Mouse (Mus musculus) limb, embryonic 12.5 days (tissue): ENCODE measurements around the gene Abcb9. TPM values are rescaled to one million over a fixed set of nuclear protein-coding genes. Genes with fewer than 3 reads are reported as not detected.

Source experiments
- ATAC-seq: fragments of 200-750 bp; cut with Nextera tagmentation; 2 replicates; pipeline ENCODE4 v1.8.0; 2017; ENCODE audit warnings: low read depth, moderate TSS enrichment; ENCODE audit not compliant: insufficient number of reproducible peaks, insufficient read depth, low FRiP score, low TSS enrichment
- H3K27ac ChIP-seq: fragments of 300-500 bp; sonication (generic); 2 replicates; pipeline ENCODE4 v1.5.1; 2016; ENCODE audit warnings: mild to moderate bottlenecking, moderate library complexity
- H3K27me3 ChIP-seq: fragments of 300-500 bp; sonication (generic); 2 replicates; pipeline ENCODE4 v1.6.1; 2016; ENCODE audit warnings: mild to moderate bottlenecking, moderate library complexity
- H3K36me3 ChIP-seq: fragments of 300-500 bp; sonication (generic); 2 replicates; pipeline ENCODE4 v1.6.1; 2016; ENCODE audit warnings: mild to moderate bottlenecking, moderate library complexity
- H3K4me1 ChIP-seq: fragments of 300-500 bp; sonication (generic); replicated peaks from 2 replicates; pipeline ENCODE4 v1.6.1; 2016
- H3K4me2 ChIP-seq: fragments of 300-500 bp; sonication (generic); 2 replicates; pipeline ENCODE4 v1.6.1; 2016; ENCODE audit warnings: mild to moderate bottlenecking, moderate library complexity
- H3K4me3 ChIP-seq: fragments of 300-500 bp; sonication (generic); replicated peaks from 2 replicates; pipeline ENCODE4 v1.5.1; 2016; ENCODE audit warnings: mild to moderate bottlenecking
- H3K9ac ChIP-seq: fragments of 300-500 bp; sonication (generic); replicated peaks from 2 replicates; pipeline ENCODE4 v1.6.1; 2016; ENCODE audit warnings: mild to moderate bottlenecking, moderate library complexity
- H3K9me3 ChIP-seq: fragments of 300-500 bp; sonication (generic); 2 replicates; pipeline ENCODE4 v1.6.1; 2016; ENCODE audit warnings: mild to moderate bottlenecking, moderate library complexity
- WGBS: fragments of 180-500 bp; shearing (Covaris S2); methylation state at CpG from one replicate; pipeline ENCODE4 v1.1.7; 2016; 5-methylcytosine and 5-hydroxymethylcytosine counted together
- polyA plus RNA-seq: library from polyadenylated mRNA; unstranded; fragments of >200 nt; fragmentation: Nextera tagmentation; extraction: Ambion mirVana; gene quantifications from 2 replicates; pipeline ENCODE4 v1.2.1, GENCODE M21; 2016

Abcb9 gene
- polyA plus RNA-seq, 1 experiment from 2014 or later, result 0.66 TPM

DNA sequence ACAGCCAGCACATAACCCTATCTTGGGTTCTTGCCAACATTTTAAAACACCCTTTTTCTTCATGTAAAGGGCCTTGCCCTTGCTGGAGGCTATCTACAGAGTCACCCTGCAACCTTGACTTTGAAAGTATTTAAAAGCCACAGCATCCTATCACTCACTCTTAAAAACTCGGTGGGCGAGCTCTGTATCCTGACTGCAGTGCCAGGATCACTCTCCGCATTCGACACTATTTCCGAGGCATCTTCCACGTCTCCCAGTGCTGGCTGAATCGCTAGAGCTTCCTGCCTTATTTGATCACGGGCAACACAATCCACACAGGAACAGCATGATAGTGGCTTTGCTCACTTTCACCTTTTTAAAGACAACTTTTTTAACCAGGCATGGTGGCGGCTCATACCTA is 77.7 kb downstream of the Abcb9 start:
- H3K27ac ChIP-seq, result no peak overlapping the region
- 88% methylated on average over 9 of the region's 9 CpGs for WGBS
- H3K9me3 ChIP-seq, result no peaks in the 10 kb centered on the region
- peaks cover 32% of the 10 kb centered on the region for H3K4me1 ChIP-seq
- H3K4me3 ChIP-seq, result no peak overlapping the region
- no peaks in the 10 kb centered on the region for H3K27me3 ChIP-seq
- no peak overlapping the region for H3K9ac ChIP-seq
- no peak overlapping the region for H3K4me2 ChIP-seq
- no peak for ATAC-seq
- peaks cover 20% of the 10 kb centered on the region for H3K36me3 ChIP-seq

DNA sequence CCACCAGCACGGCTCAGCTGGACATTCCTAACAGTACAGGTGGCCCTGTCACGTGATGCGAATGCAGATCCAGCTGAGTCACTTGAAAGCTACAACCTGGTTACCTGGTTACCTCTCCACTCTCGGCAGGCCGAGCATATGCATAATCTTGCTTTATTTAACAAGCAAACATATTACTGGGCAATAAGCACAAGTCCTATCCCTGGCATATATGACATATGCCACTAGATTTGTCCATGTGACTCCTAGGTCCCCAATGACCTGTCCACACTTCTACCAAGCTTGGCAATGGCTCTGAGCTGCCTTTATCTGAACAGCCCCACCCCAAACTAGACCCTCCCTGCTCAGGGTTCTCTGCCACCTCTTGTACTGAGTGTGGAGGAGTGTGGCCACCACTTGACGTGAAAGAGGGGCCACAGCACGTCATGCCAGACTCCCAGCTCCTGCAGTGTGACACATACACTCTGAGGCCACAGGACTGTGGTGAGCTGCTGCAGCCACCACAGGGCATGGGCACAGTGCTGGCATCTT is 79.2 kb downstream of the Abcb9 start:
- H3K9me3 ChIP-seq, result no peaks in the 10 kb centered on the region
- H3K4me1 ChIP-seq, result peaks cover 48% of the 10 kb centered on the region
- no peak for ATAC-seq
- H3K4me2 ChIP-seq, result no peak overlapping the region
- H3K27ac ChIP-seq, result no peak overlapping the region
- H3K4me3 ChIP-seq, result no peak overlapping the region
- no peak overlapping the region for H3K9ac ChIP-seq
- no peaks in the 10 kb centered on the region for H3K27me3 ChIP-seq
- H3K36me3 ChIP-seq, result peaks cover 15% of the 10 kb centered on the region
- 87% methylated on average over 7 of the region's 7 CpGs for WGBS

DNA sequence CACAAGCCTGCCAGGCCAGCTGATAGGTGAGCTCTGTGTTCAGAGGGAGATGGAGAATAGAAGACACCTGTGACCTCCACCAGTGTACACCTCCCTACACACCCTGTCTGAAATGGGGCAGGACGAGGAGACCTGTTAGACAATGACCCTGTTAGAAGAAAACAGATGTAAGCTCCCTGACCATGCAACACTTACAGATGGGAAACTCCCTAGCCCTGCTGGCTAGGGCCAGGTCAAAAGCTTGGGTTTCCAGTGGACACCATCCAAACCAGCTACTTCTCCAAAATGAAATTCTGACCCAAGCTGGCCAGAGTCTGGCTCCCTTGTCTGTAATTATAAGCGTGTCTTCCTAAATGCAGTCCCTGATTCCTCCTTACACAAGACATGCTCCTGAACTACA is 79.9 kb downstream of the Abcb9 start:
- Histone ChIP-seq H3K27ac (no peak overlapping the region), H3K36me3 (0 out of 2 replicates have a peak, but pooled peaks cover 9% of the 10 kb centered on the region), H3K9ac (no peak overlapping the region), H3K4me3 (no peak overlapping the region), H3K9me3 (no peaks in the 10 kb centered on the region), H3K4me2 (no peak overlapping the region), H3K27me3 (no peaks in the 10 kb centered on the region), H3K4me1 (peaks cover 54% of the 10 kb centered on the region)
- 82% methylated on average over 2 of the region's 2 CpGs for WGBS
- ATAC-seq, result no peak

DNA sequence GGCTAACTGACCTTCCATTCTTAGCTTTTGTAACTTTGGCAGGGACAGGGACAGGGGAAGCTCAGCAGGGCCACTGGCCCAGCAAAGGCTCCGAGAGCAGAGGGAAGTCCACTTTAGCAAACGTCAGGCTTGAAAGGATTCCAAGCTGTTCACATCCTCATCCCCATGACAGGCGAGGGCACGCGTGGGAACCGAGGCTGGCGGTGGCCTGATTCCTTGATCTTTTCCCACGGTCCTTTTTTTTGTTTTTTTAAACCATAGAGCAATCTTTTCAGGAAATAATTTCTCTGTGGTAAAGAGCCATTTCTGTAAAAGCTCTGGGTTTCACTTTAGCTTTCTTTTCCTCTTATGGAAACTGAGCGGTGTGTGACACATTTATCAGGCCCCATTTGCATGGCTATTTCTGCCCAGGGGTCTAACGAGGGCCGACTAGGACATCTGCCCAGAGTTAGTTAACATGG is 80.8 kb downstream of the Abcb9 start:
- Histone ChIP-seq H3K9ac (no peak overlapping the region), H3K27ac (0 out of 2 replicates have a peak overlapping the region, but pooled peaks have one; percentile 56), H3K4me3 (no peak overlapping the region), H3K4me2 (no peak overlapping the region), H3K4me1 (peaks cover 59% of the 10 kb centered on the region), H3K36me3 (peaks cover 13% of the 10 kb centered on the region), H3K9me3 (no peaks in the 10 kb centered on the region), H3K27me3 (no peaks in the 10 kb centered on the region)
- ATAC-seq, result no peak
- WGBS, result 43% methylated on average over 11 of the region's 11 CpGs

DNA sequence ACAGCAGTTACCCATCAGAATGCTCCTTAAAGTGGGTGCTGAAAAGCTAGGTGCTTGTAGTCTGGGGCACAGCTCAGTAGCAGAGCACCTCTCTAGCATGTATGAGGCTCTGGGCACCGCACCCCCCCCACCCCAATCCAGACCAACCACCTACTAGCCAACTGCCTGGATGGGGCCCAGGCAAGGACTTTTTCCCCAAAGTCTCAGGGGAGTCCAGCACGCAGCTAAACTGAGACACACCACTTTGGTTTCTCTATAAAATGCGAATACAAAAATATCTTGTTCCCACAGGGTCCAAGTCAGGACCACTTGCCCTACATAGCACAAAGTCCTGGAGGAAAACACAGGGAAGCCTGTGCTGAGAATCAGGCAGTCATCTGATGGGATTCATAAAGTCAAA is 81.4 kb downstream of the Abcb9 start:
- H3K36me3 ChIP-seq, result peaks cover 19% of the 10 kb centered on the region
- H3K9ac ChIP-seq, result no peak overlapping the region
- peaks cover 59% of the 10 kb centered on the region for H3K4me1 ChIP-seq
- H3K27ac ChIP-seq, result 0 out of 2 replicates have a peak overlapping the region, but pooled peaks have one; percentile 4
- 0 out of 2 replicates have a peak overlapping the region, but pooled peaks have one; percentile 2 for H3K4me2 ChIP-seq
- H3K4me3 ChIP-seq, result no peak overlapping the region
- no peaks in the 10 kb centered on the region for H3K27me3 ChIP-seq
- H3K9me3 ChIP-seq, result no peaks in the 10 kb centered on the region
- 78% methylated on average over 3 of the region's 3 CpGs for WGBS
- no peak for ATAC-seq

DNA sequence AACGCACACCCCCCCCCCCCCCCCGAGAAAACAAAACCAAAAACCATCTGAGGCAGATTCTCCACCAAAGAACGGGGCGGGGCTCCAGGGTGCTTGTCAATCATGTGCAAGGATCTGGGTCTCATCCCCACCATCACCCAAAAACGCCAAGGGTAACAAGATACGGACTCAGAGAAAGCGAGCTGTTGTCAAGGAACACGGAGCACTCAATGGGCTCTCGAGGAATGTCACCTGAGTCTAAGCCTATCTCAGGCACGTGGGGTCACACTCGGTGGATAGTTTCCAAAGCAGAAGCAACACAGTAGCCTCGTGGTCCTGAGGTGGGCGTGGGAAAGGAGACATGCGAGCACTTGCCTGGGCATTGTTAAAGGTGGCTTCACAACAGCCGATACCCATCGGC is 81.9 kb downstream of the Abcb9 start:
- Histone ChIP-seq H3K27me3 (no peaks in the 10 kb centered on the region), H3K27ac (0 out of 2 replicates have a peak overlapping the region, but pooled peaks have one; percentile 4), H3K36me3 (peaks cover 22% of the 10 kb centered on the region), H3K4me3 (no peak overlapping the region), H3K4me1 (peaks cover 59% of the 10 kb centered on the region), H3K9ac (no peak overlapping the region), H3K4me2 (0 out of 2 replicates have a peak overlapping the region, but pooled peaks have one; percentile 2), H3K9me3 (no peaks in the 10 kb centered on the region)
- 93% methylated on average over 16 of the region's 16 CpGs for WGBS
- no peak for ATAC-seq

DNA sequence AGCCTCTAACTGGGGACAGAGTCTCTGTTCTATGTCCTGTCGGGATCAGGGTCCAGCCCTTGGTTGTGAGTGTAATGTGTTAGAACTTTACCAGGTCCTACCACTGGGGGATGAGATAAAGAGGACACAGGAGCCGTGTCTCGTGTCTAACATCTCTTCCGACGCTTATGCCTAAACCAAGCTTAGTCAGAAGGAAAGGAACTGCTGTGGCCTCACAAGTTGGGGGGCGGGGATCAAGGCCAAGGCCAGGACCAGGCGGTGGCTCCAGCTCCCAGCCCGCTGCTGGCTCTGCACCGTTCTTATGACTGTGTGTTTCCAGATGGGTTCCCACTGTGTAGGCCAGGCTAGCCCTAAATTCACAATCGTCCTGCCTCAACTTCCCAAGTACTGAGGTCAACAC is 82.7 kb downstream of the Abcb9 start:
- Histone ChIP-seq H3K9me3 (no peaks in the 10 kb centered on the region), H3K27ac (no peak overlapping the region), H3K4me1 (peaks cover 59% of the 10 kb centered on the region), H3K9ac (no peak overlapping the region), H3K4me3 (no peak overlapping the region), H3K36me3 (peaks cover 26% of the 10 kb centered on the region), H3K4me2 (no peak overlapping the region), H3K27me3 (no peaks in the 10 kb centered on the region)
- ATAC-seq, result no peak
- WGBS, result 91% methylated on average over 10 of the region's 10 CpGs

DNA sequence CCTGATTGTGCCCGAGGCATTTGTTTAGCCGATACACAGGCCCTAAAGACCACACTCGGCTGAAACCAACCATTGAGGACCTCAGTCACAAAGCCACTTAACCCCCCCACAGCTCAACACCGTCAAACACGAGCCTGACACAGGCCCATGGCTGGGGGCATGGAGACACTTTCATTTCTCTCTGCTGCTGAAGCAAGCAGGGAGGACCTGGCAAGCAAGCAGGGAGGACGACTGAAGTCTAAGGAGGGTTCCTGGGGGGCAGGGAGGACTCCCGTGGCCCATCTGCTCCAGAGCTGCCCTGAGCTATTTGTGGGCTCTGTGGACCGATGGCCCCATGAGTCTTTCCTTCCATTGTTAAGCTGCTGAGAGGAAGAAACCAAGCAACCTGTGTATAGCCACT is 83.7 kb downstream of the Abcb9 start:
- peaks cover 36% of the 10 kb centered on the region for H3K36me3 ChIP-seq
- H3K9ac ChIP-seq, result 0 out of 2 replicates have a peak overlapping the region, but pooled peaks have one; percentile 19
- ATAC-seq, result no peak
- H3K4me1 ChIP-seq, result peaks cover 54% of the 10 kb centered on the region
- no peak overlapping the region for H3K4me3 ChIP-seq
- no peaks in the 10 kb centered on the region for H3K27me3 ChIP-seq
- peak overlapping the region; percentile 86 for H3K27ac ChIP-seq
- H3K9me3 ChIP-seq, result no peaks in the 10 kb centered on the region
- H3K4me2 ChIP-seq, result peak overlapping the region; percentile 46; the same call in 1 of the 2 replicates
- 26% methylated on average over 8 of the region's 8 CpGs for WGBS

Other genes with a start within 250 kb of the Abcb9 start
- gene Hcar2, start 230.3 kb downstream of the Abcb9 start, polyA plus RNA-seq, result 0.10 and 0.18 TPM in 2 replicates
- 0.22 TPM in 1 of 2 replicates, not detected in the other for gene Hcar1, start 215.8 kb downstream of the Abcb9 start, polyA plus RNA-seq
- 162 and 184 TPM in 2 replicates for gene Denr, start 188.6 kb downstream of the Abcb9 start, polyA plus RNA-seq
- gene Gm43518, start 168.4 kb downstream of the Abcb9 start, polyA plus RNA-seq, result 1.8 and 2.1 TPM in 2 replicates
- 5.9 and 7.5 TPM in 2 replicates for gene Ccdc62, start 165.1 kb downstream of the Abcb9 start, polyA plus RNA-seq
- 7.9 and 9.9 TPM in 2 replicates for gene Hip1r, start 122.2 kb downstream of the Abcb9 start, polyA plus RNA-seq
- 40.7 and 41.6 TPM in 2 replicates for gene Vps37b, start 63.5 kb downstream of the Abcb9 start, polyA plus RNA-seq
- gene Ogfod2, start 16.5 kb upstream of the Abcb9 start, polyA plus RNA-seq, result 13.9 and 18.5 TPM in 2 replicates
- gene Arl6ip4, start 20.3 kb upstream of the Abcb9 start, polyA plus RNA-seq, result 117 and 127 TPM in 2 replicates
- 3.1 and 3.6 TPM in 2 replicates for gene Pitpnm2, start 154.0 kb upstream of the Abcb9 start, polyA plus RNA-seq
- gene Mphosph9, start 232.2 kb upstream of the Abcb9 start, polyA plus RNA-seq, result 18.8 and 19.7 TPM in 2 replicates
- 15.8 and 17.2 TPM in 2 replicates for gene 2810006K23Rik, start 232.3 kb upstream of the Abcb9 start, polyA plus RNA-seq